Mouse (Mus musculus) cerebellum, postnatal 25 days (tissue): ENCODE results near the gene 2410002F23Rik.
A peak's percentile ranks its signal among the peaks of the same experiment; 100 is the strongest.
"Not testable (repeated sequence)": the region's sequence is repeated elsewhere in the genome, so short reads cannot be mapped to it uniquely, and the experiment has no call there.

Experiments
- DNase-seq, 2 experiments: peaks; one replicate each; pipeline ENCODE4 v3.0.0; 2021; ENCODE audit warnings: mixed read lengths in 2 of 2

The 2410002F23Rik gene

DNA sequence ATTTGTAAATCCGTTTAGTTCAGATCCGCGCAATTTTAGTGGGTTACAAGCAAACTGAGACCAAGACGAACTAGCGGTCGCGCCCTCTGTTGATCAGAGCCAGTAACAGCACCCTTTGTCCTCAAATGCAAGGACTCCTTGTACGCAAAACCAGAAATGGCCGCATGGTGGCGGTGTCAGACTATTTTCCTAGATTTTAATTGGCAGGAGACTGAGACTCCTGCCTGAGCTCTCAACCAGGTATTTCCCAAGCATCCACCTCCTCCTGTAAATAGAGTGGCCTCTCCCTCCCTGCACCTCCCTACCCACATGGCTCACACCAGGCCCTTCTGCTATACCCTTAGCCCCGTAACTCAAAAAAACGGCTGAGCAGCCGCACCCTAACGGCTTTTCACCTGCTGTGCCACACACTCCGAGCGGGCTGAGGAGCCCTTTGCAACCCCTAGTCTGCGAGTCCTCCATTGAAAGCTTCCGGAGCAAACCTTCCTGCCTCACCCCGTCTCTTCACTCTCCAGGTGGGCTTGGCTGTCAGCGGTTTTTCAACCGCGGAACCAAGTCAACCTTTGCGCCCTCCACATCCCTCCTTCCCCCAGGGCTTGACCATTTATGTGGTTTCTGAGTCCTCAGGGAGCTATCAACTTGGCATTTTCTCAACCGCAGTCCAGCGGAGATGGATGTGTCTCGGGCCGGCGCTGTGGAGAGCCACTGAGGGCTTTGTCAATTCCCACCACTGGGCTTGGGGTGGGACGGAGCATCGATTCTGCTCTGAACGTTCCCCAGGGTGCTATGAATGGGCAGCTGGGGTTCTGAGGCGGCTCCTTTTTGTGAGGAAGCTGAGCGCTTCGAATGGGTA lies 16.5 kb downstream of the 2410002F23Rik start:
- peak; percentile 98 to 99 for DNase-seq

DNA sequence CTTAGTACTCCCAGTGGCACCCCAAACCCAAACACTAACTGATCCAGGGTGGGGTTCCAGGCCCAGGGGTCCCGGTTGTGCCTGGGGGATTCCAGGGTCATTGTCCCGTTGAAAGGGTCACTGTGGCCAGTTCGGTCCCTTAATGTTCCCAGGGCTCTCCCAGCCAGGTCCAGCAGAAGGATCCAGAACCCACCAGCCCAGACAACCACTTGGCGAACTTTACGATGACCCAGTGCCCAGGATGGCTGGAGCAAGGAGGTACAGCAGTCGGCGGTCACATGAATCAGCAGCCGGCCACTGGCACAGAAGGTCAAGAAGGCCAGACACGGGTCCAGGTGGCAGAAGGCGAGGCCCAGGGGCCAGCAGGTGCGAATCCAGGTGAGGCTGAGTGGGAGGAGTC lies 21.6 kb downstream of the 2410002F23Rik start:
- no peak for DNase-seq

DNA sequence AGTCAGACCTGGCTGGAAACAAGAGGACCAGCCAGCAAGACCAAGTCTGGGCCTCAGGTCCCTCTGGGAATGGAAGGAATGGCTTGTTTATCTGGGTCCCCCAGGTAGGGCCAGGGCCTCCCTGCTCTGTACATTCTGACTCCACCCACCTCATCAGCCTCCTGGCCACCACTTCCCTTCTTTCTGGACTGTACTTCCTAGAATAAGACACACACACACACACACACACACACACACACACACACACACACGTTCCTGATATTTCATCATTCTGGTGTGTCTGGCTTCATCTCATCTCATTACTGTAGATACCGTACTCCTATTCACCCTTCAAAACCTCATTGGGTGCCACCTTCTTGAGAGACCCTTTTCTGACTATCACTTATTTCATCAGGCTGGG lies 22.9 kb downstream of the 2410002F23Rik start:
- DNase-seq, result no peak

DNA sequence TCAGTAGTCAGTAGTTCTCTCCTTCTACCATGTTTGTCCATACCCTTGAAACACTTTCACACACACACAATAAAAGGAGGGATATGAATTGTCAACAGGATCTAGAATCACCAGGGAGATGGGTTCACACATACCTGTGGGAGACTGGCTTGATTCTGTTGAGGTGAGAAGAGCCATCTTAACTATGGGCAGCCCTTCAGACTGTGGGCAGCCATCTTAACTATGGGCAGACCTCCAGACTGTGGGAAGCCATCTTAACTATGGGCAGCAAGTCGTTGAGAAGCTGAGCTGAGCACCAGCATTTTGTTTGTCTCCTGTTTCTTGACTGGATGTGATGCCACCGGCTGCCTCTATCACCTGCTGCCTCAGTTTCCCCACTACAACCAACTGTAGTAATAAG lies 24.8 kb downstream of the 2410002F23Rik start:
- peak in 1 of 2 experiments; percentile 45 for DNase-seq

DNA sequence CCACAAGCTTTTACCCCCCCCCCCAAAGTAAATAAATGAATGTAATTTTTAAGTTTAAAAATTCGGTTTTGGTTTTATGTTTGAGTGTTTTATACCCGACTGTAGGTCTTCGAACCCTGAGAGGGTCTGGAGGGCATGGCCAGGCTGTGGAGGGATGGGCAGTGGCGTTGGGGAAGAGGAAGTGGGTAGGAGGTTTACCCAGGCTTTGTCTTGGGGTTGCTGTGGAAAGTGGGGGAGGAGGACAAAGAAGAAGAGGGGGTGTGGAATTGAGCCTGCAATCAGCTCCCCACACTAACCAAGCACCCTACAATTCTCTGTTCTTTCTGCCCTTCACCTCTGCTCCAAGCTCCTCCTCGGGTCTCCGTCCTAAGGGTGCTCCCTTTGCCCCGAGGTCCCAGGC lies 26.0 kb downstream of the 2410002F23Rik start:
- no peak for DNase-seq

DNA sequence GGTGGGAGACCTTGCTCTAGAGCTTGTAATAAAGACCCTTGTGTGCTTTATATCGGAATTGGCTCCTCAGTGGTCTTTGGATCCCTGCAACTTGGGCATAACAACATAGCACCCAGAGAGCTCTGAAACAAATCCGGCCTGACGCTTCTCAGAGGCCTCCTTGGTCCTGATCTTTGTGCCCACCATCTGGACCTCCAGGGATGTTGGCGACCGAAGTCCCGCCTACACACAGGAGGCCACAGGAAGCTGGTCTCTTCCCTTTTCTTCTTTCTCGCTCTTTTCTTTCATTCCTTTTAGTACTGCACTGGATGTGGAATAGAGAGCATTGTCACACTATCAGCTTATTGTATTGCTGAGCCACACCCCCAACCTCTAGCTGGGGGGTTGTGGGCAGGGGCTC lies 26.9 kb downstream of the 2410002F23Rik start:
- no peak for DNase-seq

DNA sequence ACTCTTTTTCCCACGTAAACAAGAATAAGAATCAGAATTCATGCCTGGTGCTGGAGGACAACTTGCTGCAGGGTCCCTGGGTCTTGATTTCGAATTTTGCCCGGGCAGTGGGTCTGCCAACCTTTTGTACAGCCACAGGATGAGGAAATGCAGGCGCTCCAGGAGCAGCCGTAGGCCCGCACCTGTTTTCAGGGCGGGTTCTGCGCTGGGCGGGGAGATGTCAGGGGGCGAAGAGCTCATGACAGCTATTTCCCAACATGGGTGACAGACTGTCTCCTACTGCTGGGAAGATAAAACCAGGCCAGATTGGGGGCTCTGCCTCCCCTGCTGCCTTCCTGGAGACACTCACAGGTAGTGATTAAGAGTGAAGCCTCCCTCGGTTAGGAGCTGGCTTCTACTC lies 27.6 kb downstream of the 2410002F23Rik start:
- DNase-seq, result no peak

DNA sequence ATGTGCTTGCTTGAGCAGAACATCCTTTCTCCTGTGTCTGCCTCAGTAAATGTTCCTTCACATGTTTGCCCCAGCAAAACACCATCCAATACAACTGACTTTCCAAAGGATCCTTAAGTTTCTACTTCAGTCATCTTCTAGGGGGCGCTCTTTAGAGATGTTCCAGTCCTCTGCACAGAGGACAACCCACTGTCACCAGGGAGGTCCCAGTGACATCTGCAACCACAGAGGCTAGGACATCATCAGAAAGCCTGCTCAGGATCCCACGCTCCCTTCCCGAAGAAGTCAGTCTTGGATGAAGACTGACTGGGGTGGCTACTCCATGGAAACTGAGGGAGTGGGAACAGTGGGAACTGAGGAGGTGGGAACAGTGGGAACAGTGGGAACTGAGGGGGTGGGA lies 29.0 kb downstream of the 2410002F23Rik start:
- no peak for DNase-seq

DNA sequence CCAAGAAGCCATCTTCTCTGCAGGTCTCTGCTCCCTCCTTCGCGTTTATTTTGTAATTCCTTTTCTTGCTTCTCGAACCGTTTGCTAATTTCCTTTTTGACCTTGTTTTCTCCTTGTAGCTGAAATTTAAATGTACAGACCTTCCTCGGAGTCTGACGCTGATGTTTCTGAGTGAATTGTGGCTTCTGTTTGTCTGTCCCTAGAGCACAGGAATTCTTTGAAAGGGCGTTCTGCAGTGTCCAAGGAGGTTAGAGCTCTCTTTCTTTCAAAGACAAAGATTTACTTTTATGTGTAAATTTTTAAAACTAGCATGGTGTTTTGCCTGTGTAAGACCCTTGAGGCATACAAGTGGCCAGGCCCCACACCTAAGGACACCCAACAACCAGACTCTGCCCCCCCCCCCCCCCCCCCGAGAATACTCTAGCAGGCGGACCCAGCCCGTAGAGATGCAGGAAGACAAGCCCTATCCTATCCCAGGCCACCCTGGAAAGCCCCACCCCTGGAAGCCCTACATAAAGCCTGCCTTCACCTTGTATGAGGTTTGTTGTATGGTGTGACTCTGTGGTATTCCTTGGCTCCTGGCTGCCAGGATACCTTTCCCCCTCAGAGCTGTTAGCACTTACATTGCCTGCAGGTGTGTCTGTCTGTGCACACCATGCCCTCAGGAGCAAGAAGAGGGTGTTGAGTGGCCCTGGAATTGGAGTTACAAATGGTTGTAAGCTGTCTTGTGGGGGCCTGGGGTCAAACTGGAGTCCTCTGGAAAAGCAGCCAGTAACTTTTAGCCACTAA lies 30.1 kb downstream of the 2410002F23Rik start:
- no peak for DNase-seq

DNA sequence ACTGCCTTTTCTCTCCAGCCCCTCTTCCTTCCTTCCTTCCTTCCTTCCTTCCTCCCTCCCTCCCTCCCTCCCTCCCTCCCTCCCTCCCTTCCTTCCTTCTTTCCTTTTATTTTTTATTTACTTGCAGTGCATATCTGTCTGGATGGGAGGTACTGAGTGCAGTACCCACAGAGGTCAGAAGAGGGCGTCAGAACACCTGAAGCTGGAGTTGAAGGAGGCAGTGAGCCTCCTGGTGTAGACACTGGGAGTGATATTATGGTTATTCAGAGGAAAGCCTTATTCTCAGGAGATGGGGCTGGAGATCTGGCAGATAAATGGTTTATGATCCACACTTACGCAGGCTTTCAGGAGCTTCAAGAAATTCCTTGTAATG lies 30.7 kb downstream of the 2410002F23Rik start:
- peak; percentile 72 to 82 for DNase-seq

DNA sequence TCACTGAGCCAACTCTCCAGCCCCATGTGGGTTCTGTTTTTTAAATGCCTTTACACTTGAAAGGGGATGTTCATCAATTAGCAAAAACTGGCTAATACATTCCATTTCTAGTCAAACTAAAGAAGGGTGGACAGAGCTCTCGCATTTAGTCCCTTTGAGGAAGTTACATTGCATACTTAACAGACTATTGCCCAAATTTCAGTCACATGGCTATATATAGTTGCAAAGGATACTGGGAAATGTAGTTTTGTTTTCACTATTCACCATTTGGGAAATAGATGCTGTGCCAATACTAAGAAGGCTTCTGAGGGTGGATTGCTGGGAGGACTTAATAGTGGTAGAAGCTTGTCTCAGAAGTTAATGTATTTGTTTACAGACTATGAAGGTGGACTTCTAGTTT lies 34.4 kb downstream of the 2410002F23Rik start:
- DNase-seq, result no peak

DNA sequence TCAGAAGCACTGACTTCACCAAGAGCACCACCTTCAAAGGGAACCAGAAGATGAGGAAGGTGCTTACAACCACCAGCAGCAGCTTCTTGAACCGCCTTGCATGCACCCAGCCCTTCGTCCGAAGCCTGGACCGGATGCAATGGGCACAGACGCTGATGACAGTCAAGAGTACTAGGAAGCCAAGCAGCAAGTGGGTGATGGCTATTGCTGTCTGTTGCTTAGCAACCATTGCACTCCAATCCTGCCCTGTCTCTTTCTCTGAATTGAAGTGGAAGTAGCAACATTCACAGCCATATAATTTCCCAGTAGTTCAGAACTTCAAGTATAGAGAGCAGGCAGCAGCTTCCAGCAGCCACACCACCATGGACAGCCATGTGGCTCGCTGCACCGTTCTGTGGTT lies 35.1 kb downstream of the 2410002F23Rik start:
- DNase-seq, result no peak

DNA sequence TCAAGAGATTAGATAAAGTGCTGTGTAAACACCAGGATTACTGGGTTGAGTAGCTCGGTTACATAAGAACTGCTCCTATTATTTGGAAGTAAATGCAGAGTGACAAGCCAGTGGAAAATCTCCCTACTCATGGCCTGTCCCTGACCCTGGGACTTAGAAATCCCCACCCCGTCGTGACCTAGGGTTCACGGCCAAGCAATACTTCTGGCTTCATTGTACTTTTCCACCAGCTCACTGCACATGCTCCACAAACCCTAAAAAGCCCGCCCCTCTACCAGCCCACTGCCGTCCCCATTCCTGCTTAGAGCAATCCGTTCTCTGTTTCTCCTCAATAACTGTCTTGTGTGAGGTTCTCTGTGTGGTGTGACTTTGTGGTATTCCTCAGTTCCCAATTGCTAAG lies 41.2 kb downstream of the 2410002F23Rik start:
- no peak for DNase-seq

DNA sequence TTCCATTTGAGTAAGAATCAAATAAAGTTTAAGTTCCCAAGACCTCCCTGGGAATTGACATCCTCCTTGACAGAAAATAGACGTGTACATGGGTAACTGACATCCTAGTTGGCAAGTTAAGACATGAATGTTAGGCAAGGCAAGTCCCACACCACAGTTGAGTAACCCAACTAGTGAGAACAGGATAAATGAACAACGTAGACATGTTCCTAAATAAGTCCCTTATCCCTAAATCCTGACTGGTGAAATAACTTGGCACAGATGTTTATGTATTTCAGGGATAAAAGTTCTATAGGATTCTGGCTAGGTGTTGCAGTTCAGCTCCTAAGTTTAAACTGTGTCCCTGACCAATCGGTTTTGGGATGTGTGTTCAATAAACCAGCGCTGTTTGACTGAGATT lies 44.5 kb downstream of the 2410002F23Rik start:
- DNase-seq, result no peak

DNA sequence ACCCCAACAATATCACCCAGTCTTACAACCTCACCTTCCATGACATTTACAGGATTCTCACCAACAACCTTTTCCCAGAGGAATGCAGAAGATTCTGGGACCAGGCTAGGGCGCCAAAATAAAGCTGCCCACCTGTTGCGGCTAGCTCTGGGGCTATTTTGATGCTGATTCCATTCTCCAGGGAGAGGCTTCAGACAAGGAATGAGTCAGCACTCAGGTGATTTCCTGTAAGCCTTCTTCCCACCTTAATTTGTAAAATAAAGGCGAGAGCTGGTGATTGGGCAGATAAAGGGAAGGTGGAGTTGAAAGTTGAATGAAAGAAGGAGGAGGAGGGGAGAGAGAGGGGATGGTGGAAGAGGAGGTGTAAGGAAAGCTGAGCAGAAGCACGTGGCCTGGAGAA lies 44.9 kb downstream of the 2410002F23Rik start:
- no peak for DNase-seq

DNA sequence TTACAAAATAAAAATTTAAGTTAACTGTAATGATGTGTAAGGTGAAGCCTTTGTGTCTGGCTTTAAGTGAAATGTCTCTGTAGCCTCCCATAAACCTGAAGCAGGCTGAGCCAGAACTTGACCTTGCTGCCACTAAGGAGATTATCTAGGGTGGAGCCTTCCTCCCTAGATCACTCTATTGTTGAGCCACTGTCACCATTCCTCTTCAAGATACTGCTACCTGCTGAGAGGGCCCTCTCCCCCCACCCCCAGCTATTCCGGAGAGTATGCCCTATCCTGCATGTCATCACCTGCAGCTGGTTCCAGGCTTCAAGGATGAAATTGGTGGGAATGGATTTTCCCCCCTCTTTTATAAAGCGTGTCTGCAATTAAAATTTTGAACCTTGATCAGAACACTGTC lies 51.0 kb downstream of the 2410002F23Rik start:
- DNase-seq, result not testable (repeated sequence)
